Mouse (Mus musculus): ENCODE data around the gene Polr2f.

GRCm38 (mm10) chr15:79140866-79141565 is at the start of gene Polr2f, which contains the start of gene 1700088E04Rik:
- TF ChIP-seq CTCF (IDR thresholded peaks at IDR 0.05 in 2 of 3, conservative IDR thresholded peaks at IDR 0.05 in 1 of 3; ENCODE audit: control insufficient read depth in 1 of 3, insufficient read depth in 1 of 3, low read depth in 2 of 3, low read length in 3 of 3, poor library complexity in 1 of 3, severe bottlenecking in 1 of 3) (no peak), USF1 (IDR thresholded peaks at IDR 0.05; ENCODE audit: low read depth, low read length) (no peak), POLR2A (IDR thresholded peaks at IDR 0.05; ENCODE audit: control insufficient read depth in 1 of 2, insufficient read depth in 1 of 2, low read depth in 1 of 2, low read length in 2 of 2, poor library complexity in 1 of 2) (peak; percentile 85 to 97)
